ENCODE assay signal across 9 mouse cellular contexts in genomic region chr11:65475302-65475701, GRCm38 (mm10).
DNase-seq lines count a peak whose midpoint lies in the region; ATAC-seq and TF ChIP-seq lines count a peak whose summit lies in the region.
"Had no signal": no experiment of that assay in that cellular context is flagged by ENCODE, and none has a peak within 500 bp of the region (broad histone marks: within the 10 kb centered on the region; RNA-seq: fewer than 3 reads in every experiment).

No protein-coding gene starts in this region.

- intact Hi-C loops in heart, adult 2 months (cut with DNase I): no loop called here

- no peaks in the 10 kb centered on the region for H3K36me3 ChIP-seq in forebrain, embryonic 15.5 days
- no peaks in the 10 kb centered on the region for H3K36me3 ChIP-seq in forebrain, embryonic 11.5 days (ENCODE audit: control insufficient read depth, insufficient read depth, low read length)
- H3K36me3 ChIP-seq in heart, adult 2 months (ENCODE audit: control insufficient read depth, insufficient read depth, low read length): no peaks in the 10 kb centered on the region
- H3K36me3 ChIP-seq in small intestine, adult 2 months (ENCODE audit: control insufficient read depth, insufficient read depth, low read length): no peaks in the 10 kb centered on the region

- 0 out of 2 replicates have a peak, but pooled peaks have one; percentile 40 for TF ChIP-seq EP300 in heart, adult 2 months (IDR thresholded peaks at IDR 0.05; ENCODE audit: insufficient read depth, low read depth, low read length)

- TF ChIP-seq CTCF in heart, adult 2 months (IDR thresholded peaks at IDR 0.05): no peak
- no peak for TF ChIP-seq CTCF in lung, adult 2 months (IDR thresholded peaks at IDR 0.05; ENCODE audit: insufficient read depth, low read length)
- no peak for TF ChIP-seq CTCF in small intestine, adult 2 months (IDR thresholded peaks at IDR 0.05; ENCODE audit: extremely low read depth, insufficient read length, insufficient replicate concordance, low read depth, low read length)

- H3K79me2 ChIP-seq in heart, adult 2 months (replicated peaks; ENCODE audit: control insufficient read depth, insufficient read depth, low read length): no peaks in the 10 kb centered on the region

- DNase-seq in forebrain, embryonic 11.5 days (ENCODE audit: low spot score): no peak
- peak; percentile 75 for DNase-seq in cerebellum, adult 11 months
- peak; percentile 62 to 69 for DNase-seq in heart, adult 2 months
- peak; percentile 28 to 57 for DNase-seq in kidney, postnatal 25 days
- DNase-seq in lung, adult 2 months: peak; percentile 11
- DNase-seq in spleen, postnatal 14 days (ENCODE audit: low spot score in 2 of 2): no peak

- no peak overlapping the region for H3K4me2 ChIP-seq in forebrain, embryonic 15.5 days (replicated peaks)
- no peak overlapping the region for H3K4me2 ChIP-seq in forebrain, embryonic 11.5 days (ENCODE audit: low read depth, low read length, severe bottlenecking)

- H3K27ac ChIP-seq in forebrain, embryonic 15.5 days (replicated peaks): no peak overlapping the region
- H3K27ac ChIP-seq in forebrain, embryonic 11.5 days (ENCODE audit: low read depth, low read length): no peak overlapping the region
- no peak overlapping the region for H3K27ac ChIP-seq in heart, adult 2 months
- H3K27ac ChIP-seq in small intestine, adult 2 months (ENCODE audit: insufficient read depth, low read depth, low read length): peak overlapping the region; percentile 1; the same call in 1 of the 2 replicates
- H3K27ac ChIP-seq: liver, embryonic 14.5 days had no signal

- no peak overlapping the region for H3K9ac ChIP-seq in forebrain, embryonic 15.5 days (replicated peaks)
- no peak overlapping the region for H3K9ac ChIP-seq in forebrain, embryonic 11.5 days (ENCODE audit: low read length)
- H3K9ac ChIP-seq in heart, adult 2 months (ENCODE audit: low read depth, low read length): no peak overlapping the region
- H3K9ac ChIP-seq: liver, embryonic 14.5 days had no signal

- H3K27me3 ChIP-seq in forebrain, embryonic 15.5 days: no peaks in the 10 kb centered on the region
- H3K27me3 ChIP-seq in forebrain, embryonic 11.5 days (ENCODE audit: control insufficient read depth, insufficient read depth, low read length): no peaks in the 10 kb centered on the region
- no peaks in the 10 kb centered on the region for H3K27me3 ChIP-seq in heart, adult 2 months (ENCODE audit: control insufficient read depth, insufficient read depth, low read length)
- H3K27me3 ChIP-seq in small intestine, adult 2 months (ENCODE audit: control insufficient read depth, insufficient read depth, low read length): no peaks in the 10 kb centered on the region

- H3K4me3 ChIP-seq in forebrain, embryonic 15.5 days: no peak overlapping the region
- no peak overlapping the region for H3K4me3 ChIP-seq in forebrain, embryonic 11.5 days (ENCODE audit: low read depth, low read length)
- no peak overlapping the region for H3K4me3 ChIP-seq in heart, adult 2 months
- H3K4me3 ChIP-seq in lung, adult 2 months (replicated peaks; ENCODE audit: extremely low read depth, low read depth, low read length): no peak overlapping the region
- no peak overlapping the region for H3K4me3 ChIP-seq in small intestine, adult 2 months (ENCODE audit: low read depth, low read length)

- peaks cover 11% of the 10 kb centered on the region for H3K4me1 ChIP-seq in forebrain, embryonic 15.5 days
- no peaks in the 10 kb centered on the region for H3K4me1 ChIP-seq in forebrain, embryonic 11.5 days (replicated peaks; ENCODE audit: control insufficient read depth, insufficient read depth, low read length)
- H3K4me1 ChIP-seq in heart, adult 2 months (ENCODE audit: control insufficient read depth, insufficient read depth, low read length): no peaks in the 10 kb centered on the region
- no peaks in the 10 kb centered on the region for H3K4me1 ChIP-seq in lung, adult 2 months (ENCODE audit: control insufficient read depth, insufficient read depth, low read length)
- no peaks in the 10 kb centered on the region for H3K4me1 ChIP-seq in small intestine, adult 2 months (ENCODE audit: control insufficient read depth, insufficient read depth, insufficient read length, low read length)

- no peak for TF ChIP-seq POLR2A in heart, adult 2 months (IDR thresholded peaks at IDR 0.05; ENCODE audit: insufficient read depth, low read depth, low read length)
- no peak for TF ChIP-seq POLR2A in lung, adult 2 months (IDR thresholded peaks at IDR 0.05; ENCODE audit: borderline replicate concordance, extremely low read depth, low read depth, low read length)
- no peak for TF ChIP-seq POLR2A in small intestine, adult 2 months (IDR thresholded peaks at IDR 0.05; ENCODE audit: low read depth, low read length)

- no peaks in the 10 kb centered on the region for H3K9me3 ChIP-seq in forebrain, embryonic 15.5 days
- H3K9me3 ChIP-seq in forebrain, embryonic 11.5 days (ENCODE audit: control insufficient read depth, low read length): no peaks in the 10 kb centered on the region

- 61% methylated on average over 12 of the region's 12 CpGs for WGBS in forebrain, embryonic 15.5 days
- WGBS in forebrain, embryonic 11.5 days: 94% methylated on average over 12 of the region's 12 CpGs
- WGBS in heart, adult 2 months: 43% methylated on average over 12 of the region's 12 CpGs
- WGBS in lung, adult 2 months: 60% methylated on average over 12 of the region's 12 CpGs
- 80% methylated on average over 12 of the region's 12 CpGs for WGBS in small intestine, adult 2 months

- ATAC-seq in forebrain, embryonic 15.5 days (replicated peaks): peak; percentile 94
- no peak for ATAC-seq in forebrain, embryonic 11.5 days (replicated peaks; ENCODE audit: low FRiP score)

Comparison
In these comparisons a context has a peak if more than half of its experiments do, and no peak if none do; other contexts are left out.
1. DNase-seq: peak in cerebellum, adult 11 months (single experiment), heart, adult 2 months (2 of 2), kidney, postnatal 25 days (2 of 2) and lung, adult 2 months (single experiment); none in forebrain, embryonic 11.5 days (single experiment) and spleen, postnatal 14 days (0 of 2).